ENCODE assay signal across 21 mouse cellular contexts in genomic region chr12:80878093-80878430, GRCm38 (mm10).
A peak's percentile ranks its signal among the peaks of the same experiment; 100 is the strongest.
DNase-seq lines count a peak whose midpoint lies in the region; ATAC-seq lines count a peak whose summit lies in the region.
"Had no signal": no experiment of that assay in that cellular context is flagged by ENCODE, and none has a peak within 500 bp of the region (broad histone marks: within the 10 kb centered on the region; RNA-seq: fewer than 3 reads in every experiment).

No protein-coding gene starts in this region.

- H3K36me3 ChIP-seq in intestine, embryonic 16.5 days (ENCODE audit: control insufficient read depth, insufficient read depth, low read length), result peaks cover 12% of the 10 kb centered on the region; the same call in 1 of the 2 replicates
- H3K36me3 ChIP-seq in intestine, embryonic 15.5 days, result 0 out of 2 replicates have a peak, but pooled peaks cover 12% of the 10 kb centered on the region
- peaks cover 35% of the 10 kb centered on the region for H3K36me3 ChIP-seq in neural tube, embryonic 15.5 days

- no peak overlapping the region for H3K4me3 ChIP-seq in intestine, embryonic 16.5 days (ENCODE audit: low read length)
- no peak overlapping the region for H3K4me3 ChIP-seq in intestine, embryonic 15.5 days (replicated peaks)
- no peak overlapping the region for H3K4me3 ChIP-seq in neural tube, embryonic 15.5 days (replicated peaks)
- H3K4me3 ChIP-seq: embryonic facial prominence, embryonic 10.5 days; forebrain, embryonic 13.5 days; heart, embryonic 10.5 days; heart, embryonic 15.5 days; hindbrain, embryonic 12.5 days had no signal

- no peaks in the 10 kb centered on the region for H3K27me3 ChIP-seq in intestine, embryonic 16.5 days (replicated peaks; ENCODE audit: control insufficient read depth, insufficient read depth, low read length)
- no peaks in the 10 kb centered on the region for H3K27me3 ChIP-seq in intestine, embryonic 15.5 days (replicated peaks)
- no peaks in the 10 kb centered on the region for H3K27me3 ChIP-seq in neural tube, embryonic 15.5 days (replicated peaks)
- H3K27me3 ChIP-seq: forebrain, embryonic 13.5 days; heart, embryonic 15.5 days; hindbrain, embryonic 12.5 days had no signal

- peaks cover 9% of the 10 kb centered on the region for H3K4me1 ChIP-seq in intestine, embryonic 16.5 days (ENCODE audit: control insufficient read depth, insufficient read depth, low read length)
- H3K4me1 ChIP-seq in intestine, embryonic 15.5 days (replicated peaks), result peaks cover 10% of the 10 kb centered on the region; the same call in 1 of the 2 replicates
- peaks cover 9% of the 10 kb centered on the region; the same call in 1 of the 2 replicates for H3K4me1 ChIP-seq in neural tube, embryonic 15.5 days
- H3K4me1 ChIP-seq: hindbrain, embryonic 12.5 days had no signal

- no peak for DNase-seq in cerebellum, adult 9-10 months
- DNase-seq in heart, adult 11 months, result peak; percentile 92
- DNase-seq in heart, adult 18-20 months, result no peak
- no peak for DNase-seq in neural tube, embryonic 10.5 days (ENCODE audit: extremely low spot score, low spot score)
- DNase-seq: adrenal gland, adult 8-10 months; adrenal gland, postnatal 36 days; B cell, adult 2 months; forebrain, postnatal 0 days; gastrocnemius, postnatal 14 days had no signal

- peak overlapping the region; percentile 2; the same call in 1 of the 2 replicates for H3K9ac ChIP-seq in intestine, embryonic 16.5 days (ENCODE audit: low read depth, low read length)
- H3K9ac ChIP-seq in intestine, embryonic 15.5 days, result no peak overlapping the region
- H3K9ac ChIP-seq in neural tube, embryonic 15.5 days (replicated peaks), result no peak overlapping the region
- H3K9ac ChIP-seq: forebrain, embryonic 13.5 days; forebrain, postnatal 0 days; heart, embryonic 15.5 days; hindbrain, embryonic 12.5 days had no signal

- H3K9me3 ChIP-seq in intestine, embryonic 16.5 days (ENCODE audit: control insufficient read depth, low read length), result no peaks in the 10 kb centered on the region
- no peaks in the 10 kb centered on the region for H3K9me3 ChIP-seq in intestine, embryonic 15.5 days
- H3K9me3 ChIP-seq in neural tube, embryonic 15.5 days (replicated peaks), result no peaks in the 10 kb centered on the region
- H3K9me3 ChIP-seq: embryonic facial prominence, embryonic 10.5 days; forebrain, embryonic 13.5 days; G1E; heart, embryonic 10.5 days; heart, embryonic 15.5 days; hindbrain, embryonic 12.5 days had no signal

- no peak overlapping the region for H3K4me2 ChIP-seq in intestine, embryonic 16.5 days (ENCODE audit: low read depth, low read length)
- H3K4me2 ChIP-seq in intestine, embryonic 15.5 days (replicated peaks), result no peak overlapping the region
- H3K4me2 ChIP-seq in neural tube, embryonic 15.5 days, result no peak overlapping the region
- H3K4me2 ChIP-seq: forebrain, embryonic 13.5 days; heart, embryonic 15.5 days; hindbrain, embryonic 12.5 days had no signal

- H3K27ac ChIP-seq in intestine, embryonic 16.5 days (ENCODE audit: low read length), result no peak overlapping the region
- H3K27ac ChIP-seq in intestine, embryonic 15.5 days, result no peak overlapping the region
- 0 out of 2 replicates have a peak overlapping the region, but pooled peaks have one; percentile 13 for H3K27ac ChIP-seq in neural tube, embryonic 15.5 days (replicated peaks)
- H3K27ac ChIP-seq: embryonic facial prominence, embryonic 10.5 days; heart, embryonic 15.5 days; hindbrain, embryonic 12.5 days had no signal

- peak; percentile 43; the same call in 1 of the 2 replicates for ATAC-seq in cerebellum, adult (ENCODE audit: insufficient number of reproducible peaks, low FRiP score, low TSS enrichment)
- no peak for ATAC-seq in intestine, embryonic 16.5 days
- no peak for ATAC-seq in intestine, embryonic 15.5 days
- no peak for ATAC-seq in neural tube, embryonic 15.5 days (ENCODE audit: low FRiP score)
- ATAC-seq: CD4-positive, CD25-positive, alpha-beta regulatory T cell, adult 4 months; forebrain, embryonic 13.5 days; forebrain, postnatal 0 days; hindbrain, embryonic 16.5 days had no signal

- WGBS in intestine, embryonic 16.5 days, result 90% methylated on average over 6 of the region's 6 CpGs
- WGBS in intestine, embryonic 15.5 days, result 91% methylated on average over 6 of the region's 6 CpGs
- WGBS in neural tube, embryonic 15.5 days, result 87% methylated on average over 6 of the region's 6 CpGs
